Mouse (Mus musculus) embryonic facial prominence, embryonic 10.5 days (tissue): Measurements from ENCODE around the gene Slc15a3. TPM values are rescaled to one million over a fixed set of nuclear protein-coding genes. Genes with fewer than 3 reads are reported as not detected.

Experiments used
- DNase-seq: peaks from one replicate; pipeline ENCODE4 v3.0.0-alpha.2; 2017; ENCODE audit warnings: low spot score
- H3K27ac ChIP-seq: fragments of 300-500 bp; sonication (generic); replicated peaks from 2 replicates; pipeline ENCODE4 v1.5.1; 2016; ENCODE audit warnings: mild to moderate bottlenecking
- H3K27me3 ChIP-seq: fragments of 300-500 bp; sonication (generic); replicated peaks from 2 replicates; pipeline ENCODE4 v1.6.1; 2016; ENCODE audit warnings: low read depth, mild to moderate bottlenecking; ENCODE audit not compliant: poor library complexity, severe bottlenecking
- H3K36me3 ChIP-seq: fragments of 300-500 bp; sonication (generic); replicated peaks from 2 replicates; pipeline ENCODE4 v1.6.1; 2016; ENCODE audit warnings: mild to moderate bottlenecking, moderate library complexity
- H3K4me1 ChIP-seq: fragments of 300-500 bp; sonication (generic); 2 replicates; pipeline ENCODE4 v1.6.1; 2016
- H3K4me3 ChIP-seq: fragments of 300-500 bp; sonication (generic); 2 replicates; pipeline ENCODE4 v1.5.1; 2016; ENCODE audit warnings: mild to moderate bottlenecking, moderate library complexity
- H3K9me3 ChIP-seq: fragments of 300-500 bp; sonication (generic); 2 replicates; pipeline ENCODE4 v1.6.1; 2016; ENCODE audit warnings: mild to moderate bottlenecking
- WGBS: fragments of 180-500 bp; shearing (Covaris S2); methylation state at CpG from one replicate; pipeline ENCODE4 v1.1.7; 2016; 5-methylcytosine and 5-hydroxymethylcytosine counted together
- polyA plus RNA-seq: library from polyadenylated mRNA; unstranded; fragments of >200 nt; fragmentation: Nextera tagmentation; extraction: Ambion mirVana; gene quantifications from 2 replicates; pipeline ENCODE4 v1.2.1, GENCODE M21; 2016

The Slc15a3 gene
- polyA plus RNA-seq, 1 experiment from 2014 or later, result 0.77 TPM

DNA sequence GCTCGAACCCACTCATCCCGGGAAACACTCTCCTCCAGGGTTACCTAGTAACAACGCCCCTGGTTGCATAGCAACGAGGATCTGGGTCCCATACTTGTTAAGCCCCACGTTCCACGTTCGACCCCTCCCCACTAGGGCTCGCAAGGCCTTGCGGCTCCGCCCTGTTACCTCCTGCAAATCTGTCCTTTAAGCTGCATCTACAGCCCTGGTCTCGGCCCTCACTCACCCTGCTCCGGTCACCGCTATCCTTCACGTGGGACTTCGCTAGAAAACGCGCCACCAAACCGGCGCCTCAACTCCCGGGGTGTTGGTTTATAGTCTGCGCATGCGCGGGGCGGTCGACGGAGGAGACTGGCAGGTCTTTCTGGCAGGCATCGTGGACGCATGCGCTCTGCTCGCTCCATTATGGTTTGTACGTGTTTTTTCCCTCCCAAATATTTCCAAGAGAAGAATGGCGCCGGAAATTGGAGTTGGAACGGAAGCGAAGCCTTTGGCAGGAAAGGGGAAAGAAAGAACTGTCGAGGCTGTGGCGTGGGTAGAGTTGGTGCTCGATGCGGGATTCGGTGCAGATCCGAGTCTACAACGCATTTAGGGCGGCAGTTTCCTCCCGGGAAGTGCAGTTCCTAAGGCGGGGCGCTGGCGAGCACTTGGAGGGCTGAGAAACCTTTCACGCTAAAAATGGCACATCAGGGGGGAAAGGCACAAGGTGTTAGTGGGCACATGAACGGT lies 42.1 kb downstream of the Slc15a3 start, which contains the start of gene Tmem109:
Gene Tmem109 (minus strand): TSS at position 576 of the 729 bp plus-strand sequence.
- WGBS, result under 1% methylated on average over 49 of the region's 49 CpGs
- Histone ChIP-seq H3K27me3 (no peaks in the 10 kb centered on the region), H3K36me3 (peaks cover 27% of the 10 kb centered on the region), H3K27ac (peak within 1 kb of the TSS; percentile 93), H3K4me3 (peak within 1 kb of the TSS; percentile 70), H3K4me1 (peaks cover 24% of the 10 kb centered on the region), H3K9me3 (no peaks in the 10 kb centered on the region)
- peak; percentile 96 for DNase-seq

- no peaks in the 10 kb centered on the region for H3K9me3 ChIP-seq
- no peak for DNase-seq
- H3K36me3 ChIP-seq, result peaks cover 2% of the 10 kb centered on the region
- H3K4me3 ChIP-seq, result no peak overlapping the region
- H3K27ac ChIP-seq, result no peak overlapping the region
- 88% methylated on average over 3 of the region's 3 CpGs for WGBS
- peaks cover 18% of the 10 kb centered on the region for H3K4me1 ChIP-seq
- H3K27me3 ChIP-seq, result no peaks in the 10 kb centered on the region
These were observed 52.7 kb downstream of the Slc15a3 start for GRCm38 (mm10) chr19:10892201-10892600.

- DNase-seq, result peak; percentile 97
- Histone ChIP-seq H3K27me3 (no peaks in the 10 kb centered on the region), H3K36me3 (peaks cover 31% of the 10 kb centered on the region), H3K4me3 (peak within 1 kb of the TSS; percentile 96), H3K27ac (peak within 1 kb of the TSS; percentile 94), H3K4me1 (peaks cover 21% of the 10 kb centered on the region), H3K9me3 (no peaks in the 10 kb centered on the region)
- WGBS, result under 1% methylated on average over 43 of the region's 43 CpGs
These were observed 55.5 kb downstream of the Slc15a3 start, which contains the start of gene Prpf19 for GRCm38 (mm10) chr19:10895016-10895528. Prpf19 (plus strand) TSS chr19:10895231.

- 3% methylated on average over 16 of the region's 16 CpGs for WGBS
These were observed 56.2 kb downstream of the Slc15a3 start for GRCm38 (mm10) chr19:10895708-10896107.

GRCm38 (mm10) chr19:10896849-10897248 lies 57.3 kb downstream of the Slc15a3 start:
- Histone ChIP-seq H3K27ac (no peak overlapping the region), H3K9me3 (no peaks in the 10 kb centered on the region), H3K4me3 (peak overlapping the region; percentile 96; the same call in 1 of the 2 replicates), H3K4me1 (peaks cover 21% of the 10 kb centered on the region), H3K27me3 (no peaks in the 10 kb centered on the region), H3K36me3 (peaks cover 49% of the 10 kb centered on the region)
- DNase-seq, result no peak
- WGBS, result 88% methylated on average over 7 of the region's 7 CpGs

More at GRCm38 (mm10) chr19:10895708-10896107, 56.2 kb downstream of the Slc15a3 start:
- peaks cover 38% of the 10 kb centered on the region for H3K36me3 ChIP-seq
- no peak for DNase-seq
- H3K9me3 ChIP-seq, result no peaks in the 10 kb centered on the region
- H3K4me3 ChIP-seq, result peak overlapping the region; percentile 96
- H3K4me1 ChIP-seq, result peaks cover 21% of the 10 kb centered on the region
- H3K27ac ChIP-seq, result peak overlapping the region; percentile 94
- no peaks in the 10 kb centered on the region for H3K27me3 ChIP-seq

GRCm38 (mm10) chr19:10897491-10897890 lies 58.0 kb downstream of the Slc15a3 start:
- no peaks in the 10 kb centered on the region for H3K9me3 ChIP-seq
- peaks cover 55% of the 10 kb centered on the region for H3K36me3 ChIP-seq
- no peak overlapping the region for H3K27ac ChIP-seq
- H3K4me1 ChIP-seq, result peaks cover 21% of the 10 kb centered on the region
- no peaks in the 10 kb centered on the region for H3K27me3 ChIP-seq
- peak overlapping the region; percentile 96; the same call in 1 of the 2 replicates for H3K4me3 ChIP-seq
- no peak for DNase-seq
- WGBS, result 92% methylated on average over 8 of the region's 8 CpGs

DNA sequence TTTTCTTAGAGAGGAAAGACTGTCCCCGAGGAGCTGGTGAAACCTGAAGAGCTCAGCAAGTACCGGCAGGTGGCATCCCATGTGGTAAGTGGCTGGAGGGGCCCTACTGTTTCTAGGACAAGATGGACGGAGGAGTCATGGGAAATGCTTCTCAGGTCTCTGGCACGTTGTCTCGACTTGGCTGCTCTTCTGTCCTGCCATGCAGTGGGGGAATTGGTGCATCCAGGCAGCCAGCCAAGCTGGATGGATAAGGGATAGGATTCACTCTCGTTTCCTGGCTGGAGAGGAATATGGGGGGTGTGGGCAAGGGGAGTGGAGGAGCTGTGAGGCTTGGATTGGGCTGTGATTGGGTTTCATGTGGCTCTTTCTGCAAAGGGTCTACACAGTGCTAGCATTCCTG lies 60.8 kb downstream of the Slc15a3 start:
- DNase-seq, result no peak
- Histone ChIP-seq H3K4me1 (peaks cover 17% of the 10 kb centered on the region), H3K4me3 (no peak overlapping the region), H3K9me3 (no peaks in the 10 kb centered on the region), H3K27ac (no peak overlapping the region), H3K36me3 (peaks cover 84% of the 10 kb centered on the region), H3K27me3 (no peaks in the 10 kb centered on the region)
- 89% methylated on average over 6 of the region's 6 CpGs for WGBS

GRCm38 (mm10) chr19:10901046-10901445 lies 61.5 kb downstream of the Slc15a3 start:
- DNase-seq, result no peak
- H3K4me1 ChIP-seq, result peaks cover 15% of the 10 kb centered on the region
- WGBS, result 94% methylated on average over 5 of the region's 5 CpGs
- no peak overlapping the region for H3K27ac ChIP-seq
- H3K9me3 ChIP-seq, result no peaks in the 10 kb centered on the region
- no peak overlapping the region for H3K4me3 ChIP-seq
- H3K36me3 ChIP-seq, result peaks cover 91% of the 10 kb centered on the region
- H3K27me3 ChIP-seq, result no peaks in the 10 kb centered on the region

- Histone ChIP-seq H3K4me1 (no peaks in the 10 kb centered on the region; the same call in 1 of the 2 replicates), H3K9me3 (no peaks in the 10 kb centered on the region), H3K27ac (no peak overlapping the region), H3K4me3 (no peak overlapping the region), H3K36me3 (peaks cover 98% of the 10 kb centered on the region), H3K27me3 (no peaks in the 10 kb centered on the region)
- no peak for DNase-seq
- WGBS, result 93% methylated on average over 5 of the region's 5 CpGs
These were observed 65.0 kb downstream of the Slc15a3 start for GRCm38 (mm10) chr19:10904512-10904911.

GRCm38 (mm10) chr19:10904927-10905727 lies 65.6 kb downstream of the Slc15a3 start:
- Histone ChIP-seq H3K27me3 (no peaks in the 10 kb centered on the region), H3K27ac (no peak overlapping the region), H3K4me3 (no peak overlapping the region), H3K36me3 (peaks cover 93% of the 10 kb centered on the region), H3K9me3 (no peaks in the 10 kb centered on the region), H3K4me1 (no peaks in the 10 kb centered on the region; the same call in 1 of the 2 replicates)
- peak; percentile 29 for DNase-seq
- WGBS, result 73% methylated on average over 7 of the region's 7 CpGs

GRCm38 (mm10) chr19:10905728-10906000 lies 66.1 kb downstream of the Slc15a3 start:
- Histone ChIP-seq H3K27ac (no peak overlapping the region), H3K4me3 (no peak overlapping the region), H3K27me3 (no peaks in the 10 kb centered on the region), H3K9me3 (no peaks in the 10 kb centered on the region), H3K4me1 (no peaks in the 10 kb centered on the region; the same call in 1 of the 2 replicates), H3K36me3 (peaks cover 87% of the 10 kb centered on the region)
- DNase-seq, result no peak
- 92% methylated on average over 5 of the region's 5 CpGs for WGBS

- H3K36me3 ChIP-seq, result peaks cover 65% of the 10 kb centered on the region
- H3K4me1 ChIP-seq, result no peaks in the 10 kb centered on the region; the same call in 1 of the 2 replicates
- no peaks in the 10 kb centered on the region for H3K27me3 ChIP-seq
- H3K9me3 ChIP-seq, result no peaks in the 10 kb centered on the region
- H3K27ac ChIP-seq, result no peak overlapping the region
- peak; percentile 44 for DNase-seq
- WGBS, result 60% methylated on average over 3 of the region's 3 CpGs
- H3K4me3 ChIP-seq, result no peak overlapping the region
These were observed 68.4 kb downstream of the Slc15a3 start for GRCm38 (mm10) chr19:10907891-10908290.
